Mouse (Mus musculus): ENCODE measurements around the gene Mphosph6. TPM values are rescaled to one million over a fixed set of nuclear protein-coding genes. Genes with fewer than 3 reads are reported as not detected.

Mphosph6 gene
- total RNA-seq (2023) = 10 to 100 TPM in 1 of 2 experiments, 1 to 10 TPM in 1; 7.7 to 10.9 TPM

DNA sequence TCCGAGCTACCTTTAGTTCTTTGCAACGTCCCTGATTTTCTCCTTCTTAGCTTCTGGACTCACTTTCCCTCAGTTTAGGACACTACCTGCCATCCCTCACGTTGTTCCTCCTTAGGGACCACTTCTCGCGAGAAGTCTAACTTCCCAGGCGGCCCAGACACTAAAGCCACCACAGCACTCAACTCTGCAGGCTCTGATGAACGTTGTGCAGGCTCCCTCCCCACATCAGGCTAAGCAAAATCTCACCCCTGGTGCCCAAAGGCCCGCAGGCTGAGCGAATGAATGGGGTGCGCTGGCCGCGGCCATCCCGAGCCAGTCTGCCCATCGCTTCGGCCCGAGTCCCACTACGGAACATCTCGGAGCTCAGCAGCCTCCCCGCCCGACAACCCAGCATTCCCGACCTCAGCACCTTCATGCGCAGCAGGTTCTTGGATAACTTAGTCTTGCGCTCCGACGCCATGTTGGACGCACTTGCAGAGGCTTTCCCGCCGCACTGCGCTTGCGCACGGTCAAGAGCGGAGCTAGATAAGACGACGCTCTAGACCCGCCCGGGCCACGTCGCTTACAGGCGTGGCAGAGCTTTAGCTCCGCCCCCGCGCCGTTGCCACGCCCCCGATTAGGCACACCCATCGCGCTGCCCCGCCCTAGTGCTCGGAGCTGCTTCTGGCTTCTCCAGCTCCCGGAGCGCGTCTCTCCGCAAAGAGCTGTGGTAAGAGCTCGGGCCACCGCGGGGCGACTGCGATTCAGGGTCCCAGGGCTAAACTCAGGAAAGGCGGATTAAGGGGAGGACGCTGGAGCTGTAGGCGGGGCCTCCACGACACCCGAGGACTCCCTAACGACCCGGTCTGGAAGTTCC is at the start of gene Mphosph6:
Gene Mphosph6 (minus strand): TSS at position 501 of the 856 bp plus-strand sequence.

Other genes with a start within 250 kb of the Mphosph6 start
- gene Sdr42e1, start 128.3 kb downstream of the Mphosph6 start, total RNA-seq (2023) = 1 to 10 TPM; 1.2 TPM
- gene Hsd17b2, start 100.0 kb downstream of the Mphosph6 start, total RNA-seq (2023) = under 1 TPM; 0.55 to 0.73 TPM

All from neutrophil, adult 83 days (primary cell).